Mouse (Mus musculus): ENCODE data around the gene Slc39a3. TPM values are rescaled to one million over a fixed set of nuclear protein-coding genes. Genes with fewer than 3 reads are reported as not detected.

Gene Slc39a3
- polyA plus RNA-seq, 1 experiment from 2014 or later = 14.5 TPM

DNA sequence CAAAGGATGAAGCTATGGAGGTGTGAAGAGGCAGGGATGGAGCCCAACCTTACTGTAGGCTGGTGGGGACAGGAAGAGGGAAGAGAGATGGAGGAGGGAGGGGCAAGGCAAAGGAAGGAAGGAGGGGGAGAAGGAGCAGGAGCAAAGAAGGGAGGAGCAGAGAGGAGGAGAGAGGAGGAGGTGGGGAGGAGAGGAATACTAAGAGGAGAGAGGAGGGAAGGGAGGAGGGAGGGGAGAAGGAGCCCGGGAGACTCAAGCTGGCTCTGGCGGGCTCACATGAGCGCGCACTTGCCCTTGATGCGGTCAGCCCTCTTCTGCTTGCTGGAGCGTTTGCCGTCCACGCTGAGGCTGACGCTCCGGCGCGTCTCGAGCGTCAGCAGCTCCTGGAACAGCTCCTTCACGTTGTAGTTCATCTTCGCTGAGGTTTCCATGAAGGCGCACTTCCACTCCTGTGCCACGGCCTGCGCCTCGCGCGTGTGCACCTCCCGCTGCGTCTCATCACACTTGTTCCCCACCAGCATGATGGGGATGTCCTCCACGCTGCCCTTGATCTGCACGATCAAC, 15.6 kb downstream of the Slc39a3 start:
- DNase-seq (ENCODE audit: low spot score) = no peak
- H3K9me3 ChIP-seq (ENCODE audit: control insufficient read depth, low read length) = no peaks in the 10 kb centered on the region
- no peak overlapping the region for H3K4me2 ChIP-seq (ENCODE audit: low read depth)
- H3K27ac ChIP-seq (ENCODE audit: low read depth, low read length) = no peak overlapping the region
- H3K4me3 ChIP-seq (ENCODE audit: low read depth, low read length) = no peak overlapping the region
- no peak overlapping the region for H3K9ac ChIP-seq (ENCODE audit: low read length)
- 14% methylated on average over 26 of the region's 26 CpGs for whole genome bisulfite sequencing
- H3K4me1 ChIP-seq (ENCODE audit: control insufficient read depth, insufficient read depth, low read length) = peaks cover 3% of the 10 kb centered on the region; the same call in 1 of the 2 replicates
- no peak for ATAC-seq (ENCODE audit: insufficient read depth, low FRiP score, low TSS enrichment)
- H3K27me3 ChIP-seq (ENCODE audit: control insufficient read depth, insufficient read depth, low read length) = peaks cover 26% of the 10 kb centered on the region
- no peaks in the 10 kb centered on the region for H3K36me3 ChIP-seq (ENCODE audit: control insufficient read depth, insufficient read depth, low read length)

DNA sequence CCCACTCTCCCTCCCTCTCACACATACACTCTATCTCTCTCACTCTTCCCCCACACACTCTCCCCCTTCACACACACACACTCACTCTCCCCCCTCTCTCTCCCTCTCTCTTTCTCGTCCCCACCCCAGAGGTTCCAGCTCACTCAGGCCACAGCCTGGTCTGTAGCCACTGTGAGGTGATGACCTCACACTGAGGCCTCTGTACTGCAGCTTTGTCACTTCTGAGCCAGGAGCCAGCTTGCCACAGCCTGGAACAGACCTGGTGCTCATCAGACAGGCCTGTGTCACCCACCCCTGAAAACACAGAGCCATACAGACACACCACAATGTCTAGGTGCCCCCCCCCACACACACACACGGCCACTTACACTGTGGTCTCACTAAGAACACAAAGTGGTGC, 17.0 kb downstream of the Slc39a3 start:
- Histone ChIP-seq H3K4me2 (ENCODE audit: low read depth) (no peak overlapping the region), H3K27me3 (ENCODE audit: control insufficient read depth, insufficient read depth, low read length) (peaks cover 24% of the 10 kb centered on the region), H3K9me3 (ENCODE audit: control insufficient read depth, low read length) (no peaks in the 10 kb centered on the region), H3K36me3 (ENCODE audit: control insufficient read depth, insufficient read depth, low read length) (no peaks in the 10 kb centered on the region), H3K4me3 (ENCODE audit: low read depth, low read length) (no peak overlapping the region), H3K9ac (ENCODE audit: low read length) (no peak overlapping the region), H3K27ac (ENCODE audit: low read depth, low read length) (no peak overlapping the region), H3K4me1 (ENCODE audit: control insufficient read depth, insufficient read depth, low read length) (peaks cover under 1% of the 10 kb centered on the region; the same call in 1 of the 2 replicates)
- ATAC-seq (ENCODE audit: insufficient read depth, low FRiP score, low TSS enrichment) (no peak), DNase-seq (ENCODE audit: low spot score) (no peak)
- 55% methylated on average over 2 of the region's 2 CpGs for WGBS

- H3K27ac ChIP-seq (ENCODE audit: low read depth, low read length) = no peak overlapping the region
Measured at GRCm38 (mm10) chr10:81019687-81020086, 17.5 kb downstream of the Slc39a3 start.

DNA sequence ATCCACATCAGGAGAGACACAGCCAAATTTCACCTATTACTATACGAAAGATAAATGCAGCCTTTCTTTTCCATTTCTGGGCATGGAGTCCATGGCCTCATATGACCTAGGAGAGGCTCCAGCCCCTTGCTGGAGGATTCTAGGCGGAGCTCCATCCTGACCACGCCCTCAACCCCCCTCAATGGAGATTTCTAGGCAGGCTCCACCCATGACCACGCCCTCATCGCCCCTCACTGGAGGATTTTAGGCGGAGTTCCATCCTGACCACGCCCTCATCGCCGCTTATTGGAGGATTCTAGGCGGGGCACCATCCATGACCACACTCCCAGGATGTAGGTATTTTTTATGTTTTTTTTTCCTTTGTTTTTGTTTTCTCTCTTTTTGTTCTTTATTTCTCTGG, 18.9 kb downstream of the Slc39a3 start:
- ATAC-seq (ENCODE audit: insufficient read depth, low FRiP score, low TSS enrichment) = no peak
- DNase-seq (ENCODE audit: low spot score) = peak; percentile 48
- Histone ChIP-seq H3K4me2 (ENCODE audit: low read depth) (no peak overlapping the region), H3K27ac (ENCODE audit: low read depth, low read length) (no peak overlapping the region), H3K4me3 (ENCODE audit: low read depth, low read length) (no peak overlapping the region), H3K27me3 (ENCODE audit: control insufficient read depth, insufficient read depth, low read length) (peaks cover 14% of the 10 kb centered on the region), H3K9me3 (ENCODE audit: control insufficient read depth, low read length) (no peaks in the 10 kb centered on the region), H3K9ac (ENCODE audit: low read length) (no peak overlapping the region), H3K36me3 (ENCODE audit: control insufficient read depth, insufficient read depth, low read length) (no peaks in the 10 kb centered on the region), H3K4me1 (ENCODE audit: control insufficient read depth, insufficient read depth, low read length) (no peaks in the 10 kb centered on the region)
- WGBS = 38% methylated on average over 10 of the region's 10 CpGs

More at GRCm38 (mm10) chr10:81019687-81020086, 17.5 kb downstream of the Slc39a3 start:
- DNase-seq (ENCODE audit: low spot score) (no peak), ATAC-seq (ENCODE audit: insufficient read depth, low FRiP score, low TSS enrichment) (no peak)
- Histone ChIP-seq H3K27me3 (ENCODE audit: control insufficient read depth, insufficient read depth, low read length) (peaks cover 21% of the 10 kb centered on the region), H3K9me3 (ENCODE audit: control insufficient read depth, low read length) (no peaks in the 10 kb centered on the region), H3K4me3 (ENCODE audit: low read depth, low read length) (no peak overlapping the region), H3K4me2 (ENCODE audit: low read depth) (no peak overlapping the region), H3K4me1 (ENCODE audit: control insufficient read depth, insufficient read depth, low read length) (no peaks in the 10 kb centered on the region), H3K36me3 (ENCODE audit: control insufficient read depth, insufficient read depth, low read length) (no peaks in the 10 kb centered on the region), H3K9ac (ENCODE audit: low read length) (no peak overlapping the region)
- 84% methylated on average over 5 of the region's 6 CpGs for WGBS

DNA sequence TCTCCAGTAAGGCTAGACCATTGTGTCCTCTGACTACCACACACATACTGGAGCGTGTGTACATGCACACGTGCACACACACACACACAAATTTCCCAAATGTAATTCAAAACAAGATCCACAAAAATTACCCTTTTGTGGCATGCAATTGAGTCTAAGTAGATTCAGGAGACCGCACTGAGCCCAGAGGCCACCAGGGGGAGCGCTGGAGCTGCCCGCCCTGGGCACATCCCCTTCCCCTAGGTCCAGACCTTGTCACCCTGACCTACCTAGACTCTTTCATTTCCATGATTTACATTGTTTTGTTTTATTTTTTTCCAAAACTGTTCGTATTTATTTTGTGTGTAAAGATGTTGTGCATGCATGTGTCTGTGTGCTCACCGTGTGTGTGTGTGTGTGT, 20.6 kb downstream of the Slc39a3 start:
- H3K36me3 ChIP-seq (ENCODE audit: control insufficient read depth, insufficient read depth, low read length) = no peaks in the 10 kb centered on the region
- WGBS = 8% methylated on average over 7 of the region's 7 CpGs
- H3K27me3 ChIP-seq (ENCODE audit: control insufficient read depth, insufficient read depth, low read length) = peaks cover 3% of the 10 kb centered on the region; the same call in 1 of the 2 replicates
- DNase-seq (ENCODE audit: low spot score) (peak; percentile 71), ATAC-seq (ENCODE audit: insufficient read depth, low FRiP score, low TSS enrichment) (no peak)
- H3K4me1 ChIP-seq (ENCODE audit: control insufficient read depth, insufficient read depth, low read length) = no peaks in the 10 kb centered on the region
- no peak overlapping the region for H3K4me2 ChIP-seq (ENCODE audit: low read depth)
- H3K27ac ChIP-seq (ENCODE audit: low read depth, low read length) = no peak overlapping the region
- no peak overlapping the region for H3K4me3 ChIP-seq (ENCODE audit: low read depth, low read length)
- no peaks in the 10 kb centered on the region for H3K9me3 ChIP-seq (ENCODE audit: control insufficient read depth, low read length)
- H3K9ac ChIP-seq (ENCODE audit: low read length) = no peak overlapping the region

DNA sequence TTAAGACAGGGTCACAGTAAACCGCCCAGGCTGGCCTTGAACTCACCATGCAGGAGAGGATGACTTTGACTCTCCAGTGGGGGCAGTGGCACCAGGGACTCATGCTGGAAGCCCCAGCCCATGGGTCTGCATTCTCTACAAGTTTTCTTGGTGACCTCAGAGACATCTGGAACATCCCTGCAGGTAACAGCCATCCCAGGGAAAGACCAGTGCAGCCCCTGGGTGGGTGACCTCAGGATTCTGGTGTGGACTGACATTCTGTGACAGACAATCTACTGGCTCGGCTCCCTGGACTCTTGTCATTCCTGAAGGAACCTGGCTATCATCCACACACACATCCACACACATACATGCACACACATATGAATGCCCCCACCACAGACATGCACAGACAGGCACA, 21.6 kb downstream of the Slc39a3 start:
- H3K27me3 ChIP-seq (ENCODE audit: control insufficient read depth, insufficient read depth, low read length) = no peaks in the 10 kb centered on the region
- no peak overlapping the region for H3K9ac ChIP-seq (ENCODE audit: low read length)
- H3K36me3 ChIP-seq (ENCODE audit: control insufficient read depth, insufficient read depth, low read length) = no peaks in the 10 kb centered on the region
- H3K4me3 ChIP-seq (ENCODE audit: low read depth, low read length) = no peak overlapping the region
- DNase-seq (ENCODE audit: low spot score) = no peak
- no peak overlapping the region for H3K4me2 ChIP-seq (ENCODE audit: low read depth)
- 81% methylated on average over 2 of the region's 2 CpGs for WGBS
- no peak for ATAC-seq (ENCODE audit: insufficient read depth, low FRiP score, low TSS enrichment)
- no peaks in the 10 kb centered on the region for H3K9me3 ChIP-seq (ENCODE audit: control insufficient read depth, low read length)
- no peaks in the 10 kb centered on the region for H3K4me1 ChIP-seq (ENCODE audit: control insufficient read depth, insufficient read depth, low read length)
- H3K27ac ChIP-seq (ENCODE audit: low read depth, low read length) = no peak overlapping the region

GRCm38 (mm10) chr10:81014393-81015384, 22.5 kb downstream of the Slc39a3 start, which contains the start of gene Gng7:
Gene Gng7, minus strand, starts transcription at chr10:81014945.
- no peaks in the 10 kb centered on the region for H3K4me1 ChIP-seq (ENCODE audit: control insufficient read depth, insufficient read depth, low read length)
- no peaks in the 10 kb centered on the region for H3K36me3 ChIP-seq (ENCODE audit: control insufficient read depth, insufficient read depth, low read length)
- H3K27me3 ChIP-seq (ENCODE audit: control insufficient read depth, insufficient read depth, low read length) = no peaks in the 10 kb centered on the region

GRCm38 (mm10) chr10:81010851-81011250, 26.4 kb downstream of the Slc39a3 start:
- H3K36me3 ChIP-seq (ENCODE audit: control insufficient read depth, insufficient read depth, low read length) = no peaks in the 10 kb centered on the region
- DNase-seq (ENCODE audit: low spot score) (no peak), ATAC-seq (ENCODE audit: insufficient read depth, low FRiP score, low TSS enrichment) (no peak)
- H3K27me3 ChIP-seq (ENCODE audit: control insufficient read depth, insufficient read depth, low read length) = no peaks in the 10 kb centered on the region
- 72% methylated on average over 6 of the region's 6 CpGs for WGBS
- H3K9me3 ChIP-seq (ENCODE audit: control insufficient read depth, low read length) = no peaks in the 10 kb centered on the region
- no peak overlapping the region for H3K27ac ChIP-seq (ENCODE audit: low read depth, low read length)
- H3K4me1 ChIP-seq (ENCODE audit: control insufficient read depth, insufficient read depth, low read length) = no peaks in the 10 kb centered on the region
- no peak overlapping the region for H3K4me3 ChIP-seq (ENCODE audit: low read depth, low read length)
- H3K9ac ChIP-seq (ENCODE audit: low read length) = no peak overlapping the region
- no peak overlapping the region for H3K4me2 ChIP-seq (ENCODE audit: low read depth)

More at GRCm38 (mm10) chr10:81014393-81015384, 22.5 kb downstream of the Slc39a3 start, which contains the start of gene Gng7:
- peak; percentile 98 for DNase-seq (ENCODE audit: low spot score)
- Histone ChIP-seq H3K4me2 (ENCODE audit: low read depth) (peak within 1 kb of the TSS; percentile 38), H3K4me3 (ENCODE audit: low read depth, low read length) (peak within 1 kb of the TSS; percentile 19), H3K27ac (ENCODE audit: low read depth, low read length) (no peak within 1 kb of the TSS), H3K9ac (ENCODE audit: low read length) (peak within 1 kb of the TSS; percentile 20; the same call in 1 of the 2 replicates), H3K9me3 (ENCODE audit: control insufficient read depth, low read length) (no peaks in the 10 kb centered on the region)
- 9% methylated on average over 31 of the region's 31 CpGs for WGBS
- ATAC-seq (ENCODE audit: insufficient read depth, low FRiP score, low TSS enrichment) = peak; percentile 98
